Mouse (Mus musculus) spleen, adult 12 weeks (tissue): ENCODE measurements around the gene Rps27.

Experiments
- DNase-seq: peaks from one replicate; pipeline ENCODE4 v3.0.0; 2022; ENCODE audit warnings: low spot score

Rps27 gene

DNA sequence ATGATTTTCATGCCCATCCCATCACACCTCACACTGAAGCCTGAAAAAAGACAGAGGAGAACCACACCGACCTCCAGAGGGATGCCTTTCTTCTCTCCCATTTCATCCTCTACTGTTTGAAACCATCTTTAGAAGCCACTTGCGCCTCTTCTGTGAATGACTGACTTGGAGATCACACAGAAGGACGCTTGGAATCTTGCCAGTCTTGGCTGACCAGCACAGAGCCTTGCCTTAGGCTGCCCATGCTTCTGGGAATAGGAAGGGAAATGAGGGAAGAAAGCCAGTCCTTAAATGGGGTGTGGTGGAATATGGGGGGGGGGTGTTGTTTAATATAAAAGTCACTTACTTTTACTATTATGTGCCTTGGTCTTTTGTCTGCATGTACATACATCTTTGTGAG lies 29.9 kb downstream of the Rps27 start:
- DNase-seq, result no peak

DNA sequence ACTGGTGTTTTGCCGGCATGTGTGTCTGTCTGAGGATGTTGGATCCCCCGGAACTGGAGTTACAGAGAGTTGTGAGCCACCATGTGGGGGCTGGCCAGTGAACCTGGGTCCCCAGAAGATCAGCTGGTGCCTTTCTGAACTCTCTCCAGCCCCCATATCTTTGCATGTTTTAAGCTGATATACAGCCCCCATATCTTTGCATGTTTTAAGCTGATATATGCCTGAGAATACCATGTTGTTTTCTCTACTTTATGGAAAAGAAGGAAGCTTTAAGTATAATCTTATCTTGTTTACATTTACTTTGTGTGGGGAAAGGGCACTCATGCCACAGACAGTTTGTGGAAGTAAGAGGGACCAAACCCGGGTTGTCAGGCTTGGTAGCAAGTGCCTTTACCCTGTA lies 33.9 kb downstream of the Rps27 start:
- no peak for DNase-seq
